Mouse (Mus musculus) lung, adult 2 months (tissue): ENCODE measurements at regions not wholly inside any gene's neighbourhood (a gene's known extent, or its start where the extent isn't known, plus 50 kb on each side); places are given as distances from the start of the nearest gene placed in this dataset.

Source experiments
- CTCF ChIP-seq: fragments of 200-500 bp; IDR thresholded peaks from 2 replicates; pipeline ENCODE4 v1.5.1; 2011; ENCODE audit warnings: mild to moderate bottlenecking, low read length, control low read depth; ENCODE audit not compliant: insufficient read depth
- POLR2A ChIP-seq: fragments of 200-500 bp; IDR thresholded peaks from 2 replicates; pipeline ENCODE4 v1.6.1; 2011; ENCODE audit warnings: low read depth, mild to moderate bottlenecking, control low read depth, low read length, borderline replicate concordance; ENCODE audit errors: extremely low read depth

DNA sequence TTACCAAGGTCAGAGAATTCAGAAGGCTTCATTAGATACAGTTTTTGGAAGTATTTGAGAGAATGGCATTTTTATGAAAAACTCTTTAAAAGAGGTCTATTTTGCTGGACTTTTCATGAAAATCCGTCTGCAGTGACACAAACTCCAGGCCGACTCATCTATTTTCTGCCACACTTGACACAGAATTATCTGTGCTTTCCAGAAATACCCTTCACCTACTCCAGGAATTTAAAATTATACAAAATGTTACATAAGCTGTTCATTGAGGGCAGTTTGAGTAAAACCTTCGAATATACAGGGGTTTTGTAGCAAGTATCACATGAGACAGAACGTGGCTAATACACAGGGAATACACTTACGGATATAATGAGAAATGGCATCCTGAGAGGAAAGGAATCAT is 354.1 kb upstream of the Pkdcc start:
- no peak for TF ChIP-seq CTCF
- no peak for TF ChIP-seq POLR2A
